Mouse (Mus musculus): ENCODE measurements at regions not wholly inside any gene's neighbourhood (a gene's known extent, or its start where the extent isn't known, plus 50 kb on each side); places are given as distances from the start of the nearest gene placed in this dataset.

DNA sequence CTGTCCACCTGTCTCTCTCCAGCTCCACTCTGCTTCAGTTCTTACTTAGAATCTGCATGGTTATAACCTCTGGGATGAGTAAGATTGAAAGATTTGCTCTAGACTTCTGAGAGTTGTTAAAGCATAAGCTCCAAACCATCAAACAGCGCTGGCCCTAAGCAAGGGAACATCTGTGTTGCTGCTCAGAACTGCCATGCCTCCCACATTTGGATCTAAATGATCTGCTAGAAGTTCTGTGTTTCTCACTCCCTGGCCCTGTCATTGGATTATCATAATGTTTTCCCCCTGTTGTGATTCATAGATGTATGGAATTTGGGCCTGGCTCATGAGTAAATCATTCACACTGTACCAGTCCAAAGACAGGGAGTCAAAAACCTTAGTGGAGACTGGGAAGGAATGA, 448.1 kb downstream of the 1190002N15Rik start:
- Histone ChIP-seq H3K27ac (ENCODE audit: low read length) (no peak overlapping the region), H3K4me2 (ENCODE audit: low read depth, low read length) (no peak overlapping the region), H3K36me3 (ENCODE audit: control insufficient read depth, insufficient read depth) (no peaks in the 10 kb centered on the region), H3K27me3 (ENCODE audit: control insufficient read depth, insufficient read depth, low read depth, low read length) (no peaks in the 10 kb centered on the region), H3K4me1 (ENCODE audit: control insufficient read depth, low read depth, low read length) (no peaks in the 10 kb centered on the region), H3K9ac (ENCODE audit: low read depth, low read length) (no peak overlapping the region), H3K4me3 (ENCODE audit: low read depth, low read length) (no peak overlapping the region), H3K9me3 (replicated peaks; ENCODE audit: control insufficient read depth, low read length) (no peaks in the 10 kb centered on the region)
- no peak for ATAC-seq (ENCODE audit: low read depth)
- WGBS (ENCODE audit: insufficient replicate concordance) = 48% methylated on average over 1 of the region's 1 CpGs

DNA sequence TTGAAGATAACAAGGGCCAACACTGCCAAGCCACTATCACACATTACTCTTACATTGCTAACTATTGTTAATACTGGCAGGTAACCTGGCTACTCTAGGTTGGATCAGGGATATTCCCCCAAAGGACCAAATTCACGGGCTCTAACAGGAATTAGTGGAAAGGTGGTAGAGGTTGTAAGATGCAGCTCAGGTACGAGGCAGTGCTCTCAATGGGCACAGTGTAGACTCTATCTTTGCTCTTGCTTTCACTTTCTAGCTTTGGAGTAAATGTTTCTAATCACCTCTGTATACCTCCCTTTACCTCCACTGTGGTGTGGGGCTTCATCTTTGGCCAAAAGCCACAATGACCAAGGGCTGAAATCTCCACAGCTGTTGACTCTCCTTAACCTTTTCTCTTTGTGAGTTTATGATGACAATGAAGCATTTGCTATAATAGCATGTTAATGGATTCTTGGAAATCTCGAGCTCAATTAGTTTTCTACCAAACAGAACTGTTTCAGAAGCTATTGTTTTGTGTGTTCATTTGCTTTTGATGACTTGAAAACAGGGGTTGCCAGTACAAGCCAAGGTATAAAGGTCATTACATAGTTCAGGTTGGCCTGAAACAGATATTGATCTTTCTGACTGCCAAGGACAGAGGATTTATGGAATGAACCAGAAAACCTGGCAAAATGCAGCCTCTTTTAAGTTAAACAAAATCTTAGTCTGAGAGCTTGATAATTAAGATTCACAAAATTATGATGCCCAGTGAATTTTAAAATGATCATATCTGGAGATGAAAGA, 454.1 kb downstream of the 1190002N15Rik start:
- Histone ChIP-seq H3K9ac (ENCODE audit: low read depth, low read length) (no peak overlapping the region), H3K27me3 (ENCODE audit: control insufficient read depth, insufficient read depth, low read depth, low read length) (no peaks in the 10 kb centered on the region), H3K27ac (ENCODE audit: low read length) (no peak overlapping the region), H3K4me3 (ENCODE audit: low read depth, low read length) (no peak overlapping the region), H3K9me3 (replicated peaks; ENCODE audit: control insufficient read depth, low read length) (no peaks in the 10 kb centered on the region), H3K4me1 (ENCODE audit: control insufficient read depth, low read depth, low read length) (no peaks in the 10 kb centered on the region), H3K4me2 (ENCODE audit: low read depth, low read length) (no peak overlapping the region), H3K36me3 (ENCODE audit: control insufficient read depth, insufficient read depth) (no peaks in the 10 kb centered on the region)
- ATAC-seq (ENCODE audit: low read depth) = no peak
- 45% methylated on average over 3 of the region's 3 CpGs for WGBS (ENCODE audit: insufficient replicate concordance)

DNA sequence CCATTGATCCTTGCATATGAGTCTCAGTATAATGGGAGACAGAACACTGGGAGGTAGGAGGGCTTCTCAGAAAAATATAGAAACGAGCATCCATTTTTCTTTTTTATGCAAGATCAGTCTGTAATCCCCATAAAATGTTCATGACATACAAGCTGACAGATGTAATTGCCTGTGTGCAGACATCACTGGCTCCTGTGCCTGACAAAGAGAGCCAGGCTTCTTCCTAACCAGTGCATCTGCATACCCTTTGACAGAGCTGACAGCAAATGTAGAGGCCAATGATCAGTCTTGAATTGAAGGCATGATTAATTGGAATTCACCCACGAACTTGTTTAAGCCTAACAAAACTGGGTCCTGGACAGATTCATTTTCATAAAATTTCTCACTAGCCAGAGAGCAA, 463.0 kb downstream of the 1190002N15Rik start:
- WGBS (ENCODE audit: insufficient replicate concordance) = 30% methylated on average over 2 of the region's 2 CpGs
- Histone ChIP-seq H3K4me2 (ENCODE audit: low read depth, low read length) (no peak overlapping the region), H3K36me3 (ENCODE audit: control insufficient read depth, insufficient read depth) (no peaks in the 10 kb centered on the region), H3K4me3 (ENCODE audit: low read depth, low read length) (no peak overlapping the region), H3K27ac (ENCODE audit: low read length) (no peak overlapping the region), H3K4me1 (ENCODE audit: control insufficient read depth, low read depth, low read length) (no peaks in the 10 kb centered on the region), H3K27me3 (ENCODE audit: control insufficient read depth, insufficient read depth, low read depth, low read length) (no peaks in the 10 kb centered on the region), H3K9me3 (replicated peaks; ENCODE audit: control insufficient read depth, low read length) (no peaks in the 10 kb centered on the region), H3K9ac (ENCODE audit: low read depth, low read length) (no peak overlapping the region)
- ATAC-seq (ENCODE audit: low read depth) = no peak

DNA sequence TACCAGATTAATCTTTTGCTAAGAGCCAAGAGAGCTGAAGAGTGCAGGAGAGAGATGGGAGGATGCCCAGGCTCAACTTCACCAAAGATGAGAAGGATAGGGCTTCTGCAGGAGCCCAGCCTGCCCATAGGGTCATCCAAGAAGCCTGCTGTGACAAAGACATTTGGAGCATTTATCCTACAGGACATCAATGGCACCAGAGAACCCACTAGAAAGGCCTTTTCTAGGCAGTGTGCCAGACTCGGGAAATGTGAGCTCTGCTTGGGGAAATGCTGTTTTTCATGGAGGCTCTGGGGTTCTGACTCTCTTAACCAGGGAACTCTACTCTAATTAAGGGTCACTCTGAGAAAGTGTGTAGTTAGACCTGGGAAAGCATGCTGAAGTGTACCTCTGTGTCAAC, 470.8 kb downstream of the 1190002N15Rik start:
- no peak overlapping the region for H3K27ac ChIP-seq (ENCODE audit: low read length)
- no peaks in the 10 kb centered on the region for H3K36me3 ChIP-seq (ENCODE audit: control insufficient read depth, insufficient read depth)
- H3K9me3 ChIP-seq (replicated peaks; ENCODE audit: control insufficient read depth, low read length) = no peaks in the 10 kb centered on the region
- no peaks in the 10 kb centered on the region for H3K27me3 ChIP-seq (ENCODE audit: control insufficient read depth, insufficient read depth, low read depth, low read length)
- no peak overlapping the region for H3K4me3 ChIP-seq (ENCODE audit: low read depth, low read length)
- WGBS (ENCODE audit: insufficient replicate concordance) = 41% methylated on average over 1 of the region's 1 CpGs
- no peak for ATAC-seq (ENCODE audit: low read depth)
- no peak overlapping the region for H3K9ac ChIP-seq (ENCODE audit: low read depth, low read length)
- no peak overlapping the region for H3K4me2 ChIP-seq (ENCODE audit: low read depth, low read length)
- H3K4me1 ChIP-seq (ENCODE audit: control insufficient read depth, low read depth, low read length) = no peaks in the 10 kb centered on the region

DNA sequence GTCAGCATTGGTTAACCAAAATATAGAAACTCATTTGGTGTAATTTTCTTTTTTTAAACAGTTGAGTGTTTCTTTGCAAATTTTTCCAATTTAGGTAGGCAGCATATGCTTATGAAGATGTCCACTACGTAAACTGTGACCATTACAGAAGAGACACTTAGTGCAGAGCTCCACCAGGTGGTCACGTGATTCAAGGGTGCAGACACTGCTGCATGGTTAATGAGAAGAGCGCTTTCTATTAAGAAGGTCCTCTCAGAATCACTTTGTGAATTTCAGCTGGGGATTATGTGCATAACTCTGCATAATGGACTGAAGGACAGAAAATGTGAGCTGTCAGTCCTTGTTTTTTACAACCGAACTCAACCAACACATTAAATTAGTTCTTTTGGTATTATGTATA, 484.7 kb downstream of the 1190002N15Rik start:
- H3K4me3 ChIP-seq (ENCODE audit: low read depth, low read length) = no peak overlapping the region
- WGBS (ENCODE audit: insufficient replicate concordance) = 56% methylated on average over 4 of the region's 4 CpGs
- no peak overlapping the region for H3K9ac ChIP-seq (ENCODE audit: low read depth, low read length)
- no peak overlapping the region for H3K27ac ChIP-seq (ENCODE audit: low read length)
- H3K4me2 ChIP-seq (ENCODE audit: low read depth, low read length) = no peak overlapping the region
- no peaks in the 10 kb centered on the region for H3K36me3 ChIP-seq (ENCODE audit: control insufficient read depth, insufficient read depth)
- H3K4me1 ChIP-seq (ENCODE audit: control insufficient read depth, low read depth, low read length) = no peaks in the 10 kb centered on the region
- H3K9me3 ChIP-seq (replicated peaks; ENCODE audit: control insufficient read depth, low read length) = no peaks in the 10 kb centered on the region
- no peaks in the 10 kb centered on the region for H3K27me3 ChIP-seq (ENCODE audit: control insufficient read depth, insufficient read depth, low read depth, low read length)
- no peak for ATAC-seq (ENCODE audit: low read depth)

DNA sequence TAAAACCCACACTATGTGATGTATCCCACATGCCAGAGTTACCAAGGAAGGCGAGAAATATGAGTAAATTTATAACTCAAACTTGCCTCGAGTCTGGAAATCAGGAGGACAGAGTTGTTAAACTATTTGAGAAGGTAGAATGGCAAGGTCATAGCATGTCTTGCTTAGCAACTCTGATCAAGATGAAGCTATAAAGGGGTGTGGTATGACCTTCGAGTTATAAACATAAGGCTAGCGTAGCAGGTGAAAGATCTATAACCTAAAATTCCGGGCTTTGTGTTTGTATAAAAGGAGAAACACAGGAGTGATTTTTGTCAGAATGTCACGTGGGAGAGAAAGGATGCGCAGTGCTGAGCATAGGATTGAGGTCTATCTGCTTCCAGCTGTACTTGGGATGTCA, 490.0 kb downstream of the 1190002N15Rik start:
- Histone ChIP-seq H3K9me3 (replicated peaks; ENCODE audit: control insufficient read depth, low read length) (no peaks in the 10 kb centered on the region), H3K27me3 (ENCODE audit: control insufficient read depth, insufficient read depth, low read depth, low read length) (no peaks in the 10 kb centered on the region), H3K4me2 (ENCODE audit: low read depth, low read length) (no peak overlapping the region), H3K4me3 (ENCODE audit: low read depth, low read length) (no peak overlapping the region), H3K9ac (ENCODE audit: low read depth, low read length) (no peak overlapping the region), H3K36me3 (ENCODE audit: control insufficient read depth, insufficient read depth) (no peaks in the 10 kb centered on the region), H3K27ac (ENCODE audit: low read length) (no peak overlapping the region), H3K4me1 (ENCODE audit: control insufficient read depth, low read depth, low read length) (no peaks in the 10 kb centered on the region)
- no peak for ATAC-seq (ENCODE audit: low read depth)
- WGBS (ENCODE audit: insufficient replicate concordance) = 64% methylated on average over 7 of the region's 7 CpGs

DNA sequence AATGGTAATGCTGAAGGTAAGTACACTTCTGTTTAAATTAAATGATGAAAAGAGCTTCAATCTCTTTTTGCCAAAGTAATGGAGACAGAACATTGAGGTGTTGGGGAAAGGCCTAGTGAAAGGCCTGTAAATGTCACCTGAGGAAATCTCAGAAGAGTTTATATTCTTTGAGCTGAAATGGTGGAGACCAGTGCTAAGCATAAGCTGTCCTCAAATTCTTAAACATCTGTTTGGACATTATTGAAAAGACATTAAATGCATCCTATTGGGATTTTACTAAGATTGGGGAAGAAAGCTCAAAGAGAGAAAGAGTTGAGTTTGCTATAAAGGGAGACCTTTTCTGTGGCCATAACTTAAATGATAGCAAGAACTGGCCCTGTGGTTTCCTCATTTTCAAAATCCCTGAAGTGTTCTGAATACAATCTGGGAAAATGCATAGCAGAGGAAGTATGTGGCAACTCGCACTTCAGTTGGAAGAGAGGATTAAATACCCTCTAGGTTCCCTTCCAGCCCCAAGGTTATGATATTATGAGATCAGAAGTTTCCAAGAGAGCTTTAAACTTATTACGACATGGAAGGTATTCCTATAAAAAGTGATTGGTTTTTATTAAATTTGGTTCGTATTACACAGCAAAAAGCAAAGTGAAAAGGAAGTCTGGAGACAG, 492.3 kb downstream of the 1190002N15Rik start:
- no peaks in the 10 kb centered on the region for H3K36me3 ChIP-seq (ENCODE audit: control insufficient read depth, insufficient read depth)
- WGBS (ENCODE audit: insufficient replicate concordance) = 56% methylated on average over 3 of the region's 3 CpGs
- H3K9me3 ChIP-seq (replicated peaks; ENCODE audit: control insufficient read depth, low read length) = no peaks in the 10 kb centered on the region
- no peak overlapping the region for H3K4me2 ChIP-seq (ENCODE audit: low read depth, low read length)
- no peaks in the 10 kb centered on the region for H3K27me3 ChIP-seq (ENCODE audit: control insufficient read depth, insufficient read depth, low read depth, low read length)
- no peaks in the 10 kb centered on the region for H3K4me1 ChIP-seq (ENCODE audit: control insufficient read depth, low read depth, low read length)
- no peak overlapping the region for H3K27ac ChIP-seq (ENCODE audit: low read length)
- H3K4me3 ChIP-seq (ENCODE audit: low read depth, low read length) = no peak overlapping the region
- no peak for ATAC-seq (ENCODE audit: low read depth)
- H3K9ac ChIP-seq (ENCODE audit: low read depth, low read length) = no peak overlapping the region

DNA sequence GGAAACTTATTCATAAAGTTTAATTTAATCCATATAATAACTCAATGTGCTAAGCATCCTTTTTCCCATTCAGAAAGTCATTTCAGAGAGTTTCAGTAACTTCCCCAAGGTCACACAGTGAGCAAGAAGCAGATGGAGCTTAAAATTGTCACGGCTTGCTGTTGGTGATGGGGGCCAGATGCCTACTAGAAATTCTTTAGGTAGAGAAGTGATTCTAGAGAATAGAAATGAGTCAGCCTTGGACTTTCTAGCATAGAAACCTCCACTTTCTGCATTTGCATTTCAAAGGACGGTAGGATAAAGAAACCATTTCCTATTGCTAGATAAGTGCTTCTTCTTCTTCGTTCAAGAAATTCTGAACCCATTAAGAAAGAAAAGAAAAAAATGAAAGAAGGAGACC, 514.1 kb downstream of the 1190002N15Rik start:
- Histone ChIP-seq H3K4me2 (ENCODE audit: low read depth, low read length) (no peak overlapping the region), H3K9ac (ENCODE audit: low read depth, low read length) (no peak overlapping the region), H3K36me3 (ENCODE audit: control insufficient read depth, insufficient read depth) (no peaks in the 10 kb centered on the region), H3K27ac (ENCODE audit: low read length) (no peak overlapping the region), H3K4me1 (ENCODE audit: control insufficient read depth, low read depth, low read length) (no peaks in the 10 kb centered on the region), H3K9me3 (replicated peaks; ENCODE audit: control insufficient read depth, low read length) (no peaks in the 10 kb centered on the region), H3K27me3 (ENCODE audit: control insufficient read depth, insufficient read depth, low read depth, low read length) (no peaks in the 10 kb centered on the region), H3K4me3 (ENCODE audit: low read depth, low read length) (no peak overlapping the region)
- ATAC-seq (ENCODE audit: low read depth) = no peak
- 53% methylated on average over 3 of the region's 3 CpGs for WGBS (ENCODE audit: insufficient replicate concordance)

DNA sequence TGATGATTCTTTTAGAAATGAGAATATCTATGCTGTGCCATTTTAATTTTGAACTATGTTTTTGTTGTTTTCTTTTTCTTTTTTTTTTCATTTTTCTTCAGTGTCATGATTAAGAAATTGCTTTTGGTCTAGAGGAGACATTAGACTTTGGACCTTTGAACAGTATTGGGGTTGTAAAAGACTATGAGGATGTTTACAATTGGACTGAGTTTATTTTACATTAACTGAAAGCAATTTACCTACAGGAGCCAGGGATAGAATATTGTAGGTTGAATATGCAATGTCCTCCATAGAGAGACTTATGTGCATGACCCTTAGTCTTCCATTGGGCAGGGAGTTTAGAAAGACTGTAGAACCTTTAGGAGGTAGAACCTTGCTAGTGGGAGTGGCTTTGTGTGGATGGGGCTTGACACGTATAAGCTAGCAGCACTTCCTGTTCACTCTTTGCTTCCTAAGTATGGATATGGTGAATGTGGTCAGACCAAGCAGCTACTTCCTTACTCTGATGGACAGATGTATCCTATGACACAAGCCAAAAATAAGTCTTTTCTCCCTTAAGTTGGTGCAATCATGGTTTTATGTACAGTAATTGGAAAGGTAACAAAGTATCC, 516.5 kb downstream of the 1190002N15Rik start:
- no peaks in the 10 kb centered on the region for H3K4me1 ChIP-seq (ENCODE audit: control insufficient read depth, low read depth, low read length)
- 19% methylated on average over 1 of the region's 1 CpGs for WGBS (ENCODE audit: insufficient replicate concordance)
- no peak overlapping the region for H3K9ac ChIP-seq (ENCODE audit: low read depth, low read length)
- no peaks in the 10 kb centered on the region for H3K27me3 ChIP-seq (ENCODE audit: control insufficient read depth, insufficient read depth, low read depth, low read length)
- H3K36me3 ChIP-seq (ENCODE audit: control insufficient read depth, insufficient read depth) = no peaks in the 10 kb centered on the region
- H3K4me3 ChIP-seq (ENCODE audit: low read depth, low read length) = no peak overlapping the region
- no peak overlapping the region for H3K4me2 ChIP-seq (ENCODE audit: low read depth, low read length)
- no peaks in the 10 kb centered on the region for H3K9me3 ChIP-seq (replicated peaks; ENCODE audit: control insufficient read depth, low read length)
- H3K27ac ChIP-seq (ENCODE audit: low read length) = no peak overlapping the region
- no peak for ATAC-seq (ENCODE audit: low read depth)

Data from liver, embryonic 16.5 days (tissue).